Mouse (Mus musculus) pancreas, adult 10 weeks (tissue): ENCODE measurements around the gene Tra2b. TPM values are rescaled to one million over a fixed set of nuclear protein-coding genes. Genes with fewer than 3 reads are reported as not detected.

Experiments used
- polyA plus RNA-seq: library from polyadenylated mRNA; stranded (reverse); fragments of 350-450 nt; fragmentation: Illumina TruSeq; extraction: RNeasy Lipid Tissue Mini Kit (QIAGEN cat#74804); gene quantifications from one replicate; pipeline ENCODE4 v1.2.3, GENCODE M21; 2015; ENCODE audit warnings: low read depth, low replicate concordance; ENCODE audit not compliant: insufficient read depth

Tra2b gene
- 18.7 TPM for polyA plus RNA-seq

DNA sequence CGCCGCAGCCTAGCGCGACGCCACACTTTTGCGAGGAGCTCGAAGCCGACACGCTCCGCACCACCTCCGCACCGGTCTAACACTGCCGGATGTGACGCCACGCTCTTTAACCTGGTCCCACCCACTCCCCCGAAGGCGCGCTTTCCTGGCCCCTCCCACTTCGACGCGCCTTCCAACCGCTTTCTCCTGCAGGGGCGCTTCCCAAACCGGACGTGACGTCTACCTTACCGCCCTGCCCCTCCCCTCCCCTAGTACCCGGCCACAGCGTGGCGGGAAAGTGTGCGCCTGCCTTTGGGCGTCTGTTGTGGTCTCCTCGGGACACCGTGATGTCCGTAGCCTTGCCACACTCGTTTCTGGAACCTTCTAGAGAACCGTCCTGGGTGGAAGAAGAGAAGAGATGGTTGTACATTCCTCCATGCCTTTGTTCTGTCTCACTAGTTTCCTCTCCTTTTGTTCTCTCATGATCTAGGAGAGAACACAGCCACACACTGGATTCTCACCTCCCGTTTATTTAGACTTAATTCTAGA is at the start of gene Tra2b:
Gene Tra2b, minus strand, starts transcription at position 157 of the 528 bp plus-strand sequence.

Other genes with a start within 250 kb of the Tra2b start
- gene Igf2bp2, start 102.7 kb downstream of the Tra2b start, polyA plus RNA-seq, result 0.70 TPM
- gene Etv5, start 173.7 kb upstream of the Tra2b start, polyA plus RNA-seq, result 1.2 TPM